Comparison of ENCODE assay signal across 13 mouse cellular contexts in genomic region chr2:180270537-180271255, GRCm38 (mm10). TPM values are rescaled to one million over a fixed set of nuclear protein-coding genes. Genes with fewer than 3 reads are reported as not detected.
DNase-seq lines count a peak whose midpoint lies in the region; ATAC-seq lines count a peak whose summit lies in the region.
"Had no signal": no experiment of that assay in that cellular context is flagged by ENCODE, and none has a peak within 500 bp of the region (broad histone marks: within the 10 kb centered on the region; RNA-seq: fewer than 3 reads in every experiment).

No protein-coding gene starts in this region.

- no peak for ATAC-seq in heart, embryonic 14.5 days (ENCODE audit: insufficient number of reproducible peaks, insufficient read depth, low FRiP score, low read depth)
- no peak for ATAC-seq in neural tube, embryonic 13.5 days (ENCODE audit: low read depth)
- ATAC-seq in limb, embryonic 15.5 days (ENCODE audit: insufficient number of reproducible peaks, low FRiP score, low TSS enrichment, low read depth), result no peak
- ATAC-seq in midbrain, embryonic 14.5 days (ENCODE audit: low FRiP score, low TSS enrichment), result no peak
- ATAC-seq in megakaryocyte-erythroid progenitor cell, adult 5-6 weeks (replicated peaks; ENCODE audit: low FRiP score, low TSS enrichment, poor library complexity, severe bottlenecking), result no peak
- ATAC-seq in erythroid progenitor cell, adult 5-6 weeks (replicated peaks; ENCODE audit: low FRiP score, poor library complexity, severe bottlenecking), result no peak

- no peak for DNase-seq in heart, adult 8-10 months (ENCODE audit: low spot score)
- DNase-seq in neural tube, embryonic 10.5 days (ENCODE audit: extremely low spot score, low spot score), result no peak
- DNase-seq in midbrain, embryonic 14.5 days, result no peak
- DNase-seq: heart, postnatal 4 days; kidney, postnatal 36 days; left cerebral cortex, postnatal 4 days; thymus, postnatal 14 days had no signal

- no peaks in the 10 kb centered on the region for H3K27me3 ChIP-seq in heart, embryonic 14.5 days (ENCODE audit: control insufficient read depth, insufficient read depth, low read length)
- H3K27me3 ChIP-seq in neural tube, embryonic 13.5 days, result peaks cover 9% of the 10 kb centered on the region
- H3K27me3 ChIP-seq in limb, embryonic 15.5 days, result 0 out of 2 replicates have a peak, but pooled peaks cover 3% of the 10 kb centered on the region
- no peaks in the 10 kb centered on the region for H3K27me3 ChIP-seq in midbrain, embryonic 14.5 days (ENCODE audit: control insufficient read depth, insufficient read depth, low read length)

- 76% methylated on average over 7 of the region's 7 CpGs for WGBS in heart, embryonic 14.5 days
- WGBS in neural tube, embryonic 13.5 days, result 58% methylated on average over 7 of the region's 7 CpGs
- 59% methylated on average over 7 of the region's 7 CpGs for WGBS in limb, embryonic 15.5 days
- 73% methylated on average over 7 of the region's 7 CpGs for WGBS in midbrain, embryonic 14.5 days

- H3K27ac ChIP-seq in heart, embryonic 14.5 days (replicated peaks in 1 of 2; ENCODE audit: control insufficient read depth in 1 of 2, insufficient read depth in 1 of 2, low read depth in 2 of 2, low read length in 2 of 2), result no peak overlapping the region
- no peak overlapping the region for H3K27ac ChIP-seq in neural tube, embryonic 13.5 days (replicated peaks)
- no peak overlapping the region for H3K27ac ChIP-seq in limb, embryonic 15.5 days
- no peak overlapping the region for H3K27ac ChIP-seq in midbrain, embryonic 14.5 days (replicated peaks; ENCODE audit: low read depth, low read length)

- no peak overlapping the region for H3K4me2 ChIP-seq in heart, embryonic 14.5 days (ENCODE audit: low read length)
- no peak overlapping the region for H3K4me2 ChIP-seq in neural tube, embryonic 13.5 days
- H3K4me2 ChIP-seq in limb, embryonic 15.5 days, result no peak overlapping the region
- H3K4me2 ChIP-seq in midbrain, embryonic 14.5 days (ENCODE audit: low read length), result no peak overlapping the region

- H3K4me3 ChIP-seq in heart, embryonic 14.5 days (ENCODE audit: control insufficient read depth in 1 of 2, insufficient read depth in 1 of 2, low read depth in 1 of 2, low read length in 2 of 2), result no peak overlapping the region
- no peak overlapping the region for H3K4me3 ChIP-seq in neural tube, embryonic 13.5 days
- H3K4me3 ChIP-seq in limb, embryonic 15.5 days, result no peak overlapping the region
- H3K4me3 ChIP-seq in midbrain, embryonic 14.5 days (replicated peaks; ENCODE audit: low read depth, low read length), result no peak overlapping the region
- H3K4me3 ChIP-seq: myocyte had no signal

- H3K9me3 ChIP-seq in heart, embryonic 14.5 days (ENCODE audit: control insufficient read depth, low read length), result no peaks in the 10 kb centered on the region
- no peaks in the 10 kb centered on the region for H3K9me3 ChIP-seq in neural tube, embryonic 13.5 days
- no peaks in the 10 kb centered on the region for H3K9me3 ChIP-seq in limb, embryonic 15.5 days
- H3K9me3 ChIP-seq in midbrain, embryonic 14.5 days (ENCODE audit: control insufficient read depth, low read length), result no peaks in the 10 kb centered on the region

- peaks cover 12 to 20% of the 10 kb centered on the region in 2 experiments for H3K4me1 ChIP-seq in heart, embryonic 14.5 days (ENCODE audit: control insufficient read depth in 2 of 2, insufficient read depth in 2 of 2, low read length in 2 of 2)
- H3K4me1 ChIP-seq in neural tube, embryonic 13.5 days (replicated peaks), result peaks cover 51% of the 10 kb centered on the region
- peaks cover 26% of the 10 kb centered on the region for H3K4me1 ChIP-seq in limb, embryonic 15.5 days
- peaks cover 17% of the 10 kb centered on the region for H3K4me1 ChIP-seq in midbrain, embryonic 14.5 days (ENCODE audit: control insufficient read depth, insufficient read depth, low read length)

- 0 out of 2 replicates have a peak overlapping the region, but pooled peaks have one; percentile 17 for H3K9ac ChIP-seq in heart, embryonic 14.5 days (ENCODE audit: low read length)
- peak overlapping the region; percentile 98 for H3K9ac ChIP-seq in neural tube, embryonic 13.5 days
- 0 out of 2 replicates have a peak overlapping the region, but pooled peaks have one; percentile 18 for H3K9ac ChIP-seq in limb, embryonic 15.5 days
- H3K9ac ChIP-seq in midbrain, embryonic 14.5 days (replicated peaks; ENCODE audit: low read length), result peak overlapping the region; percentile 31; the same call in 1 of the 2 replicates

- peaks cover 47% of the 10 kb centered on the region for H3K36me3 ChIP-seq in heart, embryonic 14.5 days (ENCODE audit: control insufficient read depth, insufficient read depth, low read length)
- H3K36me3 ChIP-seq in neural tube, embryonic 13.5 days, result peaks cover 18% of the 10 kb centered on the region; the same call in 1 of the 2 replicates
- H3K36me3 ChIP-seq in limb, embryonic 15.5 days, result peaks cover 33% of the 10 kb centered on the region
- peaks cover 25% of the 10 kb centered on the region for H3K36me3 ChIP-seq in midbrain, embryonic 14.5 days (ENCODE audit: control insufficient read depth, insufficient read depth, low read length)

RNA-seq across cellular contexts. Expression of gene Cables2, which starts 2.6 kb away (rescaled TPM):
- polyA plus RNA-seq in heart, embryonic 14.5 days (2014; fragmentation: Nextera tagmentation; extraction: Ambion mirVana), result 15.1 and 16.1 TPM in 2 replicates
- total RNA-seq in heart, adult 8-10 months (2022), result 10 to 100 TPM; 12.1 to 14.1 (median 12.6) TPM
- 22.0 and 23.9 TPM in 2 replicates for polyA plus RNA-seq in neural tube, embryonic 13.5 days (2015; fragmentation: Nextera tagmentation; extraction: Ambion mirVana)
- 9.3 and 12.5 TPM in 2 replicates for polyA plus RNA-seq in limb, embryonic 15.5 days (2015; fragmentation: Nextera tagmentation; extraction: Ambion mirVana)
- 32.0 and 37.5 TPM in 2 replicates for polyA plus RNA-seq in midbrain, embryonic 14.5 days (2014; fragmentation: Nextera tagmentation; extraction: Ambion mirVana)
- total RNA-seq in megakaryocyte-erythroid progenitor cell, adult 5-6 weeks (2014; fragmentation: Nextera tagmentation), result 13.8 and 14.4 TPM in 2 replicates
- 7.4 and 20.8 TPM in 2 replicates for total RNA-seq in megakaryocyte-erythroid progenitor cell, adult 5-6 weeks (2017)
- 8.8 and 9.4 TPM in 2 replicates for total RNA-seq in erythroid progenitor cell, adult 5-6 weeks (2015; ENCODE audit: low replicate concordance)
- 7.6 and 9.2 TPM in 2 replicates for total RNA-seq in erythroid progenitor cell, adult 5-6 weeks (2017; ENCODE audit: low replicate concordance)

RNA-seq across cellular contexts. Expression of gene Rps21, which starts 13.5 kb away (rescaled TPM):
- 386 and 447 TPM in 2 replicates for polyA plus RNA-seq in heart, embryonic 14.5 days (2014; fragmentation: Nextera tagmentation; extraction: Ambion mirVana)
- total RNA-seq in heart, adult 8-10 months (2022), result 100 to 1,000 TPM; 452 to 674 (median 565) TPM
- polyA plus RNA-seq in neural tube, embryonic 13.5 days (2015; fragmentation: Nextera tagmentation; extraction: Ambion mirVana), result 362 and 435 TPM in 2 replicates
- 429 and 600 TPM in 2 replicates for polyA plus RNA-seq in limb, embryonic 15.5 days (2015; fragmentation: Nextera tagmentation; extraction: Ambion mirVana)
- 409 and 512 TPM in 2 replicates for polyA plus RNA-seq in midbrain, embryonic 14.5 days (2014; fragmentation: Nextera tagmentation; extraction: Ambion mirVana)
- 3,693 and 4,041 TPM in 2 replicates for total RNA-seq in megakaryocyte-erythroid progenitor cell, adult 5-6 weeks (2014; fragmentation: Nextera tagmentation)
- 2,831 and 3,324 TPM in 2 replicates for total RNA-seq in megakaryocyte-erythroid progenitor cell, adult 5-6 weeks (2017)
- total RNA-seq in erythroid progenitor cell, adult 5-6 weeks (2015; ENCODE audit: low replicate concordance), result 412 and 611 TPM in 2 replicates
- 390 and 599 TPM in 2 replicates for total RNA-seq in erythroid progenitor cell, adult 5-6 weeks (2017; ENCODE audit: low replicate concordance)

RNA-seq across cellular contexts. Expression of gene Rbbp8nl, which starts 19.0 kb away (rescaled TPM):
- polyA plus RNA-seq in heart, embryonic 14.5 days (2014; fragmentation: Nextera tagmentation; extraction: Ambion mirVana), result not detected in 2 replicates
- not detected for total RNA-seq in heart, adult 8-10 months (2022)
- polyA plus RNA-seq in neural tube, embryonic 13.5 days (2015; fragmentation: Nextera tagmentation; extraction: Ambion mirVana), result not detected in 2 replicates
- 2.0 and 2.3 TPM in 2 replicates for polyA plus RNA-seq in limb, embryonic 15.5 days (2015; fragmentation: Nextera tagmentation; extraction: Ambion mirVana)
- not detected in 2 replicates for polyA plus RNA-seq in midbrain, embryonic 14.5 days (2014; fragmentation: Nextera tagmentation; extraction: Ambion mirVana)
- total RNA-seq in megakaryocyte-erythroid progenitor cell, adult 5-6 weeks (2014; fragmentation: Nextera tagmentation), result not detected in 2 replicates
- total RNA-seq in megakaryocyte-erythroid progenitor cell, adult 5-6 weeks (2017), result not detected in 2 replicates
- total RNA-seq in erythroid progenitor cell, adult 5-6 weeks (2015; ENCODE audit: low replicate concordance), result not detected in 2 replicates
- total RNA-seq in erythroid progenitor cell, adult 5-6 weeks (2017; ENCODE audit: low replicate concordance), result not detected in 2 replicates
- total RNA-seq: heart, postnatal 4 days; left cerebral cortex, postnatal 4 days had no signal
- polyA plus RNA-seq: myocyte had no signal

RNA-seq across cellular contexts. Expression of gene Lama5, which starts 45.0 kb away (rescaled TPM):
- 30.5 and 32.7 TPM in 2 replicates for polyA plus RNA-seq in heart, embryonic 14.5 days (2014; fragmentation: Nextera tagmentation; extraction: Ambion mirVana)
- 100 to 1,000 TPM in 1 of 4 experiments, 10 to 100 TPM in 3; 78.1 to 110 (median 93.3) TPM for total RNA-seq in heart, adult 8-10 months (2022)
- polyA plus RNA-seq in neural tube, embryonic 13.5 days (2015; fragmentation: Nextera tagmentation; extraction: Ambion mirVana), result 2.0 and 2.4 TPM in 2 replicates
- 24.5 and 25.9 TPM in 2 replicates for polyA plus RNA-seq in limb, embryonic 15.5 days (2015; fragmentation: Nextera tagmentation; extraction: Ambion mirVana)
- 1.2 and 1.8 TPM in 2 replicates for polyA plus RNA-seq in midbrain, embryonic 14.5 days (2014; fragmentation: Nextera tagmentation; extraction: Ambion mirVana)
- 0.04 and 0.25 TPM in 2 replicates for total RNA-seq in megakaryocyte-erythroid progenitor cell, adult 5-6 weeks (2014; fragmentation: Nextera tagmentation)
- total RNA-seq in megakaryocyte-erythroid progenitor cell, adult 5-6 weeks (2017), result 0.05 TPM in 1 of 2 replicates, not detected in the other
- under 0.01 and 0.42 TPM in 2 replicates for total RNA-seq in erythroid progenitor cell, adult 5-6 weeks (2015; ENCODE audit: low replicate concordance)
- 0.13 and 0.15 TPM in 2 replicates for total RNA-seq in erythroid progenitor cell, adult 5-6 weeks (2017; ENCODE audit: low replicate concordance)

Comparison
In these comparisons a context has a peak if more than half of its experiments do, and no peak if none do; other contexts are left out.
1. H3K9ac ChIP-seq: peak in every context shown above with its lines; median percentile 98 in neural tube, embryonic 13.5 days; 31 in midbrain, embryonic 14.5 days; 18 in limb, embryonic 15.5 days; 17 in heart, embryonic 14.5 days.